Mouse (Mus musculus): ENCODE measurements around the gene Eif2a. TPM values are rescaled to one million over a fixed set of nuclear protein-coding genes. Genes with fewer than 3 reads are reported as not detected.
A peak's percentile ranks its signal among the peaks of the same experiment; 100 is the strongest.

Eif2a gene
- total and polyA plus RNA-seq, 3 experiments = 116 to 241 (median 119) TPM

DNA sequence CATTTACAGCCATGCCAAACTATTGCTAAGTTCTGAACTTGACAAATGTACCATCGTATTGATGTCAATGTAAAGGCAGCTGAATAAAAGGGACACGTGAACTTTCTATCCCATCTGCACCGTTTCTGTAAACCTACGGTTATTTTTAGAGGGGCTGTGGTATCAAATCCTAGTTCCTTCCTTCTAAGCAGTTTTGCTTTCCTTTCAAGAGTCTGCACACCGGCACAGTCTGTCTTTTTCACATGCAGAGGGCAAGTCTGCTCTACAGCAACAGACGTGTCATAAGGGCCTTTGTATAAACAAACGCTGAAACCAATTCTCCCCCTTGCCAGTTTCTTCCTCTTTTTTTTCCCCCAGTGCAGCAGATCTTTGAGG lies 9.0 kb upstream of the Eif2a start (continued):
- TF ChIP-seq KAT2A (IDR thresholded peaks at IDR 0.05; ENCODE audit: insufficient replicate concordance, low read length) = 0 out of 2 replicates have a peak, but pooled peaks have one; percentile 58
- TF ChIP-seq MAZ (IDR thresholded peaks at IDR 0.05; ENCODE audit: low read depth, low read length) = 0 out of 2 replicates have a peak, but pooled peaks have one; percentile 66
- TF ChIP-seq ZNF384 (IDR thresholded peaks at IDR 0.05; ENCODE audit: low read depth, low read length) = no peak; the same call in 1 of the 2 replicates
- no peak for TF ChIP-seq PAX5 (IDR thresholded peaks at IDR 0.05; ENCODE audit: low read length)
- no peak for TF ChIP-seq ZC3H11A (IDR thresholded peaks at IDR 0.05; ENCODE audit: low read depth, low read length)
- no peak for TF ChIP-seq GABPA (IDR thresholded peaks at IDR 0.05; ENCODE audit: insufficient replicate concordance, low read depth, low read length)
- peak; percentile 96 for TF ChIP-seq ETS1 (conservative IDR thresholded peaks at IDR 0.05; ENCODE audit: low read depth, low read length)
- peak; percentile 80; the same call in 1 of the 2 replicates for TF ChIP-seq E2F4 (IDR thresholded peaks at IDR 0.05; ENCODE audit: insufficient replicate concordance, low read depth, low read length)
- peak; percentile 49 for TF ChIP-seq HCFC1 (IDR thresholded peaks at IDR 0.05; ENCODE audit: low read depth, low read length)

DNA sequence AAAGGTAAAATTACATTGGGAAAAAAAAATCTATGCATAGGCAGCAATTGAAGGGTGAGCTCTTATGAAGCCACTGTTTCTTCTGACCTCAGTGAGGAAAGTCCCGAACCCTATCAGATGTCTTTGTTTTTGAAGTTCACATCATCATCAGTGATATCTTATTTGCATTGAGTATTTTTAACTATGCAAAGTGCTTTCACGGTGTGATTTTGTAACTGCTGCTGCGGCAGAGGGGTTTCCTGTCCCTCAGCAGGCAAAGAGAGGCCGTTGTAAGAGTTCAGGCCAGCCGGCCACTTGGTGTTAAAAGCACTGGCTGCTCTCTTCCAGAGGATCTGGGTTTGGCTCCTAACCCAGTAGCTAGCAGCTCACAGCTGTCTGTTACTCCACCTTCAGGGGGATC lies 8.4 kb upstream of the Eif2a start:
- Histone ChIP-seq H3K9ac (ENCODE audit: insufficient read depth, low read depth) (peak overlapping the region; percentile 100), H3K79me2 (replicated peaks; ENCODE audit: control insufficient read depth, extremely low read depth, insufficient read depth, poor library complexity, severe bottlenecking) (peaks cover 26% of the 10 kb centered on the region), H3K9me3 (replicated peaks; ENCODE audit: low read length) (no peaks in the 10 kb centered on the region), H3K36me3 (replicated peaks in 1 of 2; ENCODE audit: control insufficient read depth in 1 of 2, insufficient read depth in 1 of 2, low read length in 1 of 2) (peaks cover 11 to 19% of the 10 kb centered on the region in 2 experiments), H3K4me2 (ENCODE audit: insufficient read depth, low read depth, poor library complexity, severe bottlenecking) (peak overlapping the region; percentile 89), H3K4me1 (ENCODE audit: control insufficient read depth in 1 of 2, insufficient read depth in 2 of 2) (peaks cover 6 to 57% of the 10 kb centered on the region in 2 experiments), H3K4me3 (replicated peaks in 1 of 3; ENCODE audit: low read depth in 2 of 3, low read length in 2 of 3, poor library complexity in 1 of 3) (peak overlapping the region in 1 of 3 experiments; percentile 46), H3K27ac (ENCODE audit: insufficient read depth, low read depth) (peak overlapping the region; percentile 100), H3K27me3 (replicated peaks) (no peaks in the 10 kb centered on the region)
- in situ Hi-C loops (cut with MboI; ENCODE audit: low pct_ligation_motif_present, low pct_unique_long_range_greater_than_20kb, low sequenced_read_pairs) = loop anchor here (10.0 kb wide), 1 partner anchor 138 kb away; no protein-coding TSS in a partner anchor
- DNase-seq (ENCODE audit: extremely low read depth) = peak; percentile 92
- dilution Hi-C loops (cut with MboI; ENCODE audit: extremely low pct_ligation_motif_present, extremely low pct_unique_long_range_greater_than_20kb, low sequenced_read_pairs) = no loop called here
- TF ChIP-seq ZC3H11A (IDR thresholded peaks at IDR 0.05; ENCODE audit: low read depth, low read length) (no peak), MYC (IDR thresholded peaks at IDR 0.05; ENCODE audit: low read depth, low read length) (no peak), BHLHE40 (IDR thresholded peaks at IDR 0.05; ENCODE audit: low read depth, low read length) (peak; percentile 86), HCFC1 (IDR thresholded peaks at IDR 0.05; ENCODE audit: low read depth, low read length) (no peak), CTCF (conservative IDR thresholded peaks at IDR 0.05 in 1 of 2, IDR thresholded peaks at IDR 0.05 in 1 of 2; ENCODE audit: low read depth in 2 of 2, low read length in 2 of 2) (no peak), E2F4 (IDR thresholded peaks at IDR 0.05; ENCODE audit: insufficient replicate concordance, low read depth, low read length) (no peak), JUN (IDR thresholded peaks at IDR 0.05; ENCODE audit: insufficient read depth, low read depth, low read length) (peak; percentile 62), MAZ (IDR thresholded peaks at IDR 0.05; ENCODE audit: low read depth, low read length) (no peak), NRF1 (IDR thresholded peaks at IDR 0.05; ENCODE audit: low read depth, low read length) (no peak), POLR2AphosphoS2 (IDR thresholded peaks at IDR 0.05; ENCODE audit: low read depth, low read length) (peak; percentile 40; the same call in 1 of the 2 replicates), MXI1 (IDR thresholded peaks at IDR 0.05; ENCODE audit: low read depth, low read length) (no peak), ETS1 (conservative IDR thresholded peaks at IDR 0.05; ENCODE audit: low read depth, low read length) (peak; percentile 98), RCOR1 (conservative IDR thresholded peaks at IDR 0.05; ENCODE audit: low read depth, low read length) (no peak), POLR2A (IDR thresholded peaks at IDR 0.05; ENCODE audit: low read depth, low read length) (peak; percentile 79), SMC3 (IDR thresholded peaks at IDR 0.05; ENCODE audit: low read depth, low read length) (no peak), MAX (IDR thresholded peaks at IDR 0.05; ENCODE audit: low read length) (no peak), MAFK (IDR thresholded peaks at IDR 0.05; ENCODE audit: insufficient replicate concordance, low read length) (no peak), SIN3A (IDR thresholded peaks at IDR 0.05; ENCODE audit: low read length) (peak; percentile 32; the same call in 1 of the 2 replicates), CHD2 (IDR thresholded peaks at IDR 0.05; ENCODE audit: low read length) (peak; percentile 34), PAX5 (IDR thresholded peaks at IDR 0.05; ENCODE audit: low read length) (no peak), ELF1 (IDR thresholded peaks at IDR 0.05; ENCODE audit: low read depth, low read length) (peak; percentile 41; the same call in 1 of the 2 replicates), JUND (conservative IDR thresholded peaks at IDR 0.05; ENCODE audit: low read depth, low read length) (peak; percentile 31; the same call in 1 of the 2 replicates), EP300 (IDR thresholded peaks at IDR 0.05; ENCODE audit: low read length) (peak; percentile 91), UBTF (IDR thresholded peaks at IDR 0.05; ENCODE audit: low read depth, low read length) (no peak; the same call in 1 of the 2 replicates), USF2 (conservative IDR thresholded peaks at IDR 0.05; ENCODE audit: low read depth, low read length) (no peak), IRF4 (IDR thresholded peaks at IDR 0.05; ENCODE audit: low read depth, low read length) (peak; percentile 77), TCF12 (IDR thresholded peaks at IDR 0.05; ENCODE audit: low read depth, low read length) (peak; percentile 96), ZMIZ1 (IDR thresholded peaks at IDR 0.05; ENCODE audit: low read depth, low read length) (no peak), GABPA (IDR thresholded peaks at IDR 0.05; ENCODE audit: insufficient replicate concordance, low read depth, low read length) (no peak), KAT2A (IDR thresholded peaks at IDR 0.05; ENCODE audit: insufficient replicate concordance, low read length) (no peak), ZKSCAN1 (IDR thresholded peaks at IDR 0.05; ENCODE audit: borderline replicate concordance, low read depth, low read length) (no peak), USF1 (IDR thresholded peaks at IDR 0.05; ENCODE audit: low read depth, low read length) (no peak), RAD21 (IDR thresholded peaks at IDR 0.05; ENCODE audit: low read depth, low read length) (no peak; the same call in 1 of the 2 replicates), TBP (conservative IDR thresholded peaks at IDR 0.05; ENCODE audit: low read depth, low read length) (peak; percentile 92)

All from CH12.LX (cell line).